Mouse (Mus musculus) liver, embryonic 14.5 days (tissue): ENCODE data around the gene Sult6b1. TPM values are rescaled to one million over a fixed set of nuclear protein-coding genes. Genes with fewer than 3 reads are reported as not detected.

Source experiments
- ATAC-seq: fragments of 200-750 bp; cut with Nextera tagmentation; 2 replicates; pipeline ENCODE4 v1.8.0; 2017; ENCODE audit warnings: moderate number of reproducible peaks, mild to moderate bottlenecking, moderate library complexity; ENCODE audit not compliant: insufficient read depth
- DNase-seq, 3 experiments: peaks; one replicate each; pipeline ENCODE4 v3.0.0-alpha.2; 2012 to 2013; ENCODE audit warnings: low read depth in 3 of 3, low spot score in 3 of 3
- H3K27ac ChIP-seq: fragments of 300-500 bp; sonication (generic); 2 replicates; pipeline ENCODE4 v1.5.1; 2014; ENCODE audit warnings: moderate library complexity, mild to moderate bottlenecking, control low read depth, inconsistent platforms
- H3K27me3 ChIP-seq: fragments of 300-500 bp; sonication (generic); 2 replicates; pipeline ENCODE4 v1.6.1; 2014; ENCODE audit warnings: mild to moderate bottlenecking, low read length, moderate library complexity; ENCODE audit not compliant: control insufficient read depth, insufficient read depth
- H3K36me3 ChIP-seq: fragments of 300-500 bp; sonication (generic); replicated peaks from 2 replicates; pipeline ENCODE4 v1.6.1; 2014; ENCODE audit warnings: low read depth; ENCODE audit not compliant: control insufficient read depth, insufficient read depth
- H3K4me1 ChIP-seq, 2 experiments: fragments of 200-500 bp in 1 of 2; fragments of 300-500 bp in 1 of 2; sonication (generic) in 1 of 2; replicated peaks; 2 replicates each; pipeline ENCODE4 v1.6.1; 2012 to 2014; ENCODE audit warnings: antibody characterized with exemption in 1 of 2, inconsistent platforms in 1 of 2, low read length in 1 of 2; ENCODE audit not compliant: control insufficient read depth in 2 of 2, insufficient read depth in 2 of 2
- H3K4me2 ChIP-seq: fragments of 300-500 bp; sonication (generic); 2 replicates; pipeline ENCODE4 v1.6.1; 2014; ENCODE audit warnings: low read depth, mild to moderate bottlenecking, control low read depth, moderate library complexity
- H3K4me3 ChIP-seq, 2 experiments: fragments of 200-500 bp in 1 of 2; fragments of 300-500 bp in 1 of 2; sonication (generic) in 1 of 2; 2 replicates each; pipeline ENCODE4 v1.5.1; 2012 to 2014; ENCODE audit warnings: low read depth in 2 of 2, low read length in 2 of 2, mild to moderate bottlenecking in 2 of 2, control low read depth in 1 of 2, inconsistent platforms in 1 of 2, moderate library complexity in 1 of 2; ENCODE audit not compliant: insufficient read depth in 1 of 2
- H3K9ac ChIP-seq: fragments of 300-500 bp; sonication (generic); replicated peaks from 2 replicates; pipeline ENCODE4 v1.6.1; 2014; ENCODE audit warnings: mild to moderate bottlenecking, control low read depth, moderate library complexity
- H3K9me3 ChIP-seq: fragments of 300-500 bp; sonication (generic); 2 replicates; pipeline ENCODE4 v1.6.1; 2016; ENCODE audit warnings: low read length, mixed read lengths; ENCODE audit not compliant: control insufficient read depth
- CTCF ChIP-seq: IDR thresholded peaks from 2 replicates; pipeline ENCODE4 v1.5.1; 2016; ENCODE audit warnings: antibody characterized with exemption, low read depth, control low read depth
- WGBS: fragments of 180-500 bp; shearing (Covaris S2); extraction: QIAGEN DNeasy Blood & Tissue Kit; methylation state at CpG from one replicate; pipeline ENCODE4 v1.1.7; 2014; ENCODE audit not compliant: insufficient replicate concordance; 5-methylcytosine and 5-hydroxymethylcytosine counted together
- polyA plus RNA-seq, 2 experiments: library from polyadenylated mRNA; depleted of rRNA in 1 of 2; stranded (reverse) in 1 of 2; unstranded in 1 of 2; fragments of >200 nt; fragmentation: Nextera tagmentation in 1 of 2; extraction: Ambion mirVana in 1 of 2; gene quantifications; 2 replicates each; pipeline versions ENCODE4 v1.2.1 to v1.2.3; 2012 to 2014

Sult6b1 gene
- polyA plus RNA-seq, 2 experiments: 0.08 TPM; not detected in 1

- Histone ChIP-seq H3K27me3 (no peaks in the 10 kb centered on the region), H3K36me3 (peaks cover 6% of the 10 kb centered on the region), H3K4me2 (peak within 1 kb of the TSS; percentile 93), H3K4me3 (peak within 1 kb of the TSS; percentile 75 to 81), H3K9ac (peak within 1 kb of the TSS; percentile 86), H3K27ac (peak within 1 kb of the TSS; percentile 76), H3K4me1 (peaks cover 2 to 3% of the 10 kb centered on the region in 2 experiments; a peak in 1 of 4 replicates), H3K9me3 (no peaks in the 10 kb centered on the region)
- under 1% methylated on average over 81 of the region's 81 CpGs for WGBS
- peak; percentile 96 to 97 (median 97) for DNase-seq
- no peak for TF ChIP-seq CTCF
- ATAC-seq: peak; percentile 98
Measured at GRCm38 (mm10) chr17:78834856-78835835, 71.6 kb downstream of the Sult6b1 start, which contains the start of the genes Heatr5b and Gpatch11. Gene Heatr5b, minus strand, starts transcription at chr17:78835364. Gene Gpatch11, plus strand, starts transcription at chr17:78835567.

Other genes with a start within 250 kb of the Sult6b1 start
- gene Strn, start 169.8 kb downstream of the Sult6b1 start, polyA plus RNA-seq (2012; rRNA removed): 2.5 and 3.1 TPM in 2 replicates
- 3.1 and 3.2 TPM in 2 replicates for gene Strn, start 169.8 kb downstream of the Sult6b1 start, polyA plus RNA-seq (2014; fragmentation: Nextera tagmentation; extraction: Ambion mirVana)
- 5.3 and 5.6 TPM in 2 replicates for gene Heatr5b, start 71.6 kb downstream of the Sult6b1 start, polyA plus RNA-seq (2012; rRNA removed)
- gene Heatr5b, start 71.6 kb downstream of the Sult6b1 start, polyA plus RNA-seq (2014; fragmentation: Nextera tagmentation; extraction: Ambion mirVana): 3.5 and 3.8 TPM in 2 replicates
- gene Gpatch11, start 71.4 kb downstream of the Sult6b1 start, polyA plus RNA-seq (2012; rRNA removed): 5.1 and 7.1 TPM in 2 replicates
- 16.1 and 17.6 TPM in 2 replicates for gene Gpatch11, start 71.4 kb downstream of the Sult6b1 start, polyA plus RNA-seq (2014; fragmentation: Nextera tagmentation; extraction: Ambion mirVana)
- 1.6 and 3.4 TPM in 2 replicates for gene Eif2ak2, start 24.4 kb downstream of the Sult6b1 start, polyA plus RNA-seq (2012; rRNA removed)
- gene Eif2ak2, start 24.4 kb downstream of the Sult6b1 start, polyA plus RNA-seq (2014; fragmentation: Nextera tagmentation; extraction: Ambion mirVana): 4.3 and 6.0 TPM in 2 replicates
- 10.7 and 14.2 TPM in 2 replicates for gene Cebpzos, start 9.5 kb upstream of the Sult6b1 start, polyA plus RNA-seq (2012; rRNA removed)
- 54.7 and 55.2 TPM in 2 replicates for gene Cebpzos, start 9.5 kb upstream of the Sult6b1 start, polyA plus RNA-seq (2014; fragmentation: Nextera tagmentation; extraction: Ambion mirVana)
- 6.0 and 9.3 TPM in 2 replicates for gene Cebpz, start 30.1 kb upstream of the Sult6b1 start, polyA plus RNA-seq (2012; rRNA removed)
- gene Cebpz, start 30.1 kb upstream of the Sult6b1 start, polyA plus RNA-seq (2014; fragmentation: Nextera tagmentation; extraction: Ambion mirVana): 26.5 and 27.3 TPM in 2 replicates
- 7.8 and 11.0 TPM in 2 replicates for gene Ndufaf7, start 30.1 kb upstream of the Sult6b1 start, polyA plus RNA-seq (2012; rRNA removed)
- gene Ndufaf7, start 30.1 kb upstream of the Sult6b1 start, polyA plus RNA-seq (2014; fragmentation: Nextera tagmentation; extraction: Ambion mirVana): 22.5 and 26.4 TPM in 2 replicates
- gene Prkd3, start 113.8 kb upstream of the Sult6b1 start, polyA plus RNA-seq (2012; rRNA removed): 3.9 and 6.0 TPM in 2 replicates
- 6.0 and 7.5 TPM in 2 replicates for gene Prkd3, start 113.8 kb upstream of the Sult6b1 start, polyA plus RNA-seq (2014; fragmentation: Nextera tagmentation; extraction: Ambion mirVana)
- gene Qpct, start 144.9 kb upstream of the Sult6b1 start, polyA plus RNA-seq (2012; rRNA removed): 9.9 and 10.5 TPM in 2 replicates
- 22.5 and 25.0 TPM in 2 replicates for gene Qpct, start 144.9 kb upstream of the Sult6b1 start, polyA plus RNA-seq (2014; fragmentation: Nextera tagmentation; extraction: Ambion mirVana)